In the genomic region with DNA sequence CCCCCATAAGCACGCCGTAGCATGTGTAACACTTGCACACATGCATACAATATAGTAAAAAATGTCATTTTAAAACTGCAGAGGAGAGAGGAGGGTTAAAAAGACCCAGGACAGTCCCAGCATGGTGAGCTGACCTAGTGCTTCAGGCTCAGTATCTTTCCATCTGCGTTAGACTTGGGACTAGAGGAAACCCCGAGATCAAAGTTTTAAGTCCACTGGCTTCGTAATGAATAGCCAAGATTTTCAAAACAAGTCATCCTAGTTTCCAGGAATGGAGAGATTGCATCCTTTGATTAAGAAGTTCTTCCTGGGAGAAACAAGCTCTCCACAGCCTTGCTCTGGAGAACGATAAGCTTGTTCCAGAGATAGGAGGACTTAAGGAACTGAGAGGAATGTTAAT, we compare ENCODE assay signal across 27 mouse cellular contexts. TPM values are rescaled to one million over a fixed set of nuclear protein-coding genes. Genes with fewer than 3 reads are reported as not detected.
"Had no signal": no experiment of that assay in that cellular context is flagged by ENCODE, and none has a peak within 500 bp of the region (broad histone marks: within the 10 kb centered on the region; RNA-seq: fewer than 3 reads in every experiment).

No protein-coding gene starts in this region.

- H3K4me1 ChIP-seq: heart, embryonic 10.5 days; intestine, embryonic 15.5 days; limb, embryonic 12.5 days; liver, embryonic 13.5 days had no signal

- DNase-seq: gastrocnemius, adult 2 months; gastrocnemius, postnatal 10 days; gastrocnemius, postnatal 25 days; heart, adult 18-20 months; heart, postnatal 10 days; heart, postnatal 4 days; kidney, postnatal 14 days; liver; liver, embryonic 13.5 days had no signal

- H3K4me3 ChIP-seq: gastrocnemius, adult 2 months; heart, embryonic 10.5 days; heart, embryonic 12.5 days; hindbrain, embryonic 10.5 days; hindbrain, embryonic 12.5 days; intestine, embryonic 15.5 days; layer of hippocampus, adult 2 months; left cerebral cortex, adult 2 months; limb, embryonic 10.5 days; limb, embryonic 12.5 days; liver, embryonic 13.5 days had no signal

- H3K27ac ChIP-seq: gastrocnemius, adult 2 months; heart, embryonic 10.5 days; hindbrain, embryonic 10.5 days; hindbrain, embryonic 12.5 days; hindbrain, embryonic 14.5 days; intestine, embryonic 15.5 days; kidney, postnatal 0 days; layer of hippocampus, adult 2 months; left cerebral cortex, adult 2 months; limb, embryonic 10.5 days; limb, embryonic 12.5 days; liver, embryonic 13.5 days had no signal

- H3K9me3 ChIP-seq: heart, embryonic 10.5 days; heart, embryonic 12.5 days; hindbrain, embryonic 10.5 days; hindbrain, embryonic 12.5 days; intestine, embryonic 15.5 days; limb, embryonic 10.5 days; limb, embryonic 12.5 days; liver, embryonic 13.5 days had no signal

- H3K27me3 ChIP-seq: heart, embryonic 12.5 days; hindbrain, embryonic 12.5 days; intestine, embryonic 15.5 days; limb, embryonic 12.5 days had no signal

- H3K36me3 ChIP-seq: liver, embryonic 13.5 days had no signal

RNA-seq across cellular contexts. Expression of gene Zfp57, which starts 7.2 kb away (rescaled TPM):
- polyA plus RNA-seq: inflammation-experienced regulatory T-cells, adult 6 months had no signal

RNA-seq across cellular contexts. Expression of gene Mog, which starts 15.0 kb away (rescaled TPM):
- polyA plus RNA-seq: heart, embryonic 12.5 days; heart, embryonic 14.5 days; heart, embryonic 16.5 days; inflammation-experienced regulatory T-cells, adult 6 months; intestine, postnatal 0 days; kidney, postnatal 0 days; limb, embryonic 12.5 days; limb, embryonic 14.5 days; liver, embryonic 11.5 days; liver, embryonic 13.5 days had no signal

RNA-seq across cellular contexts. Expression of gene H2-M5, which starts 18.8 kb away (rescaled TPM):
- polyA plus RNA-seq: intestine, postnatal 0 days; liver, embryonic 13.5 days had no signal

RNA-seq across cellular contexts. Expression of gene 2410137M14Rik, which starts 27.1 kb away (rescaled TPM):
- polyA plus RNA-seq: heart, embryonic 14.5 days; heart, embryonic 16.5 days; hindbrain, embryonic 10.5 days; inflammation-experienced regulatory T-cells, adult 6 months; intestine, embryonic 15.5 days; intestine, postnatal 0 days; kidney, embryonic 14.5 days; kidney, postnatal 0 days; limb, embryonic 10.5 days; limb, embryonic 12.5 days; liver, embryonic 11.5 days; liver, embryonic 13.5 days had no signal
